Mouse (Mus musculus) heart, postnatal 0 days (tissue): ENCODE data around the gene Cdhr2. TPM values are rescaled to one million over a fixed set of nuclear protein-coding genes. Genes with fewer than 3 reads are reported as not detected.

ENCODE experiments used
- ATAC-seq: fragments of 200-750 bp; cut with Nextera tagmentation; 2 replicates; pipeline ENCODE4 v1.8.0; 2017; ENCODE audit warnings: low read depth, moderate number of reproducible peaks, moderate library complexity; ENCODE audit not compliant: insufficient read depth
- DNase-seq: peaks from one replicate; pipeline ENCODE4 v3.0.0-alpha.2; 2016; ENCODE audit warnings: low spot score
- H3K27ac ChIP-seq: fragments of 300-500 bp; sonication (generic); 2 replicates; pipeline ENCODE4 v1.5.1; 2014; ENCODE audit warnings: low read depth, mild to moderate bottlenecking
- H3K27me3 ChIP-seq: fragments of 300-500 bp; sonication (generic); 2 replicates; pipeline ENCODE4 v1.6.1; 2014; ENCODE audit warnings: low read length, mixed read lengths; ENCODE audit not compliant: control insufficient read depth, insufficient read depth
- H3K36me3 ChIP-seq: fragments of 300-500 bp; sonication (generic); replicated peaks from 2 replicates; pipeline ENCODE4 v1.6.1; 2014; ENCODE audit warnings: low read length, mixed read lengths; ENCODE audit not compliant: control insufficient read depth, insufficient read depth
- H3K4me1 ChIP-seq: fragments of 300-500 bp; sonication (generic); 2 replicates; pipeline ENCODE4 v1.6.1; 2014; ENCODE audit warnings: antibody characterized with exemption; ENCODE audit not compliant: control insufficient read depth, insufficient read depth
- H3K4me2 ChIP-seq: fragments of 300-500 bp; sonication (generic); 2 replicates; pipeline ENCODE4 v1.6.1; 2014; ENCODE audit warnings: low read depth, mild to moderate bottlenecking, low read length, moderate library complexity
- H3K4me3 ChIP-seq: fragments of 300-500 bp; sonication (generic); 2 replicates; pipeline ENCODE4 v1.5.1; 2014; ENCODE audit warnings: low read depth, low read length
- H3K9ac ChIP-seq: fragments of 300-500 bp; sonication (generic); replicated peaks from 2 replicates; pipeline ENCODE4 v1.6.1; 2014; ENCODE audit warnings: low read depth, low read length, mixed read lengths
- H3K9me3 ChIP-seq: fragments of 300-500 bp; sonication (generic); replicated peaks from 2 replicates; pipeline ENCODE4 v1.6.1; 2016; ENCODE audit warnings: low read length; ENCODE audit not compliant: control insufficient read depth
- CTCF ChIP-seq: IDR thresholded peaks from 2 replicates; pipeline ENCODE4 v1.5.1; 2016; ENCODE audit warnings: antibody characterized with exemption, control low read depth, low read depth
- EP300 ChIP-seq: IDR thresholded peaks from 2 replicates; pipeline ENCODE4 v1.6.1; 2016; ENCODE audit warnings: antibody characterized with exemption, low read depth
- WGBS: fragments of 180-500 bp; shearing (Covaris S2); extraction: QIAGEN DNeasy Blood & Tissue Kit; methylation state at CpG from one replicate; pipeline ENCODE4 v1.1.7; 2014; 5-methylcytosine and 5-hydroxymethylcytosine counted together
- polyA plus RNA-seq: library from polyadenylated mRNA; unstranded; fragments of >200 nt; fragmentation: Nextera tagmentation; extraction: Ambion mirVana; gene quantifications from 2 replicates; pipeline ENCODE4 v1.2.1, GENCODE M21; 2015
- total RNA-seq: library from RNA; depleted of rRNA; stranded (reverse); fragments of >200 nt; gene quantifications from 2 replicates; pipeline ENCODE4 v1.2.3, GENCODE M21; 2014; ENCODE audit warnings: low replicate concordance

Cdhr2 gene
- total and polyA plus RNA-seq, 2 experiments from 2014 or later = 0.04 TPM; not detected in 1

DNA sequence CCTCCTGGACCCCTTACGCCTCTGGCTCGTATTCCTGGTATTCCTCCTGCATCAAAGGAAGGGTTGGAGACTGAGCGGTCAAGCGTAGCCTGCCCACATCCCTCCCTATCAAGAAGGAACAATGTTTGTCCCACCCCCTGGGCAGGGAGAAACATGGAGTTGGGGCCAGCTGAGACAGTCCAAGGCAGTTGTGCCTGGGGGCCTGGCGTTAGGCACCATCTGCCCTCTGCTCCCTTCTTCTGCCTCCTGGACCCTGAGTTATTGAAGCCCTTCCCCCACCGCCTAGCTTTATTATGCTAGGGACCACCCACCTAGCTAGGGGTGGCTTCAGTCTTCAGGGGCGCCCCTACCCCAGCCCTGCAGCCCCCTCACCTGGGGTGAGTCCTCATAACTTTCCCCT, 58.2 kb downstream of the Cdhr2 start:
- no peaks in the 10 kb centered on the region for H3K9me3 ChIP-seq
- H3K4me1 ChIP-seq = no peaks in the 10 kb centered on the region; the same call in 1 of the 2 replicates
- no peak overlapping the region for H3K9ac ChIP-seq
- ATAC-seq (no peak), DNase-seq (no peak)
- TF ChIP-seq CTCF (no peak), EP300 (no peak)
- 8% methylated on average over 7 of the region's 7 CpGs for WGBS
- no peak overlapping the region for H3K27ac ChIP-seq
- no peak overlapping the region for H3K4me2 ChIP-seq
- no peak overlapping the region for H3K4me3 ChIP-seq
- H3K36me3 ChIP-seq = no peaks in the 10 kb centered on the region
- H3K27me3 ChIP-seq = peaks cover 66% of the 10 kb centered on the region

GRCm38 (mm10) chr13:54760164-54760795, 59.0 kb downstream of the Cdhr2 start:
- Histone ChIP-seq H3K36me3 (no peaks in the 10 kb centered on the region), H3K9ac (no peak overlapping the region), H3K4me2 (no peak overlapping the region), H3K4me1 (no peaks in the 10 kb centered on the region; the same call in 1 of the 2 replicates), H3K9me3 (no peaks in the 10 kb centered on the region), H3K27ac (no peak overlapping the region), H3K4me3 (no peak overlapping the region), H3K27me3 (peaks cover 71% of the 10 kb centered on the region)
- no peak for ATAC-seq
- WGBS = 45% methylated on average over 8 of the region's 8 CpGs
- TF ChIP-seq CTCF = no peak
- DNase-seq = no peak

DNA sequence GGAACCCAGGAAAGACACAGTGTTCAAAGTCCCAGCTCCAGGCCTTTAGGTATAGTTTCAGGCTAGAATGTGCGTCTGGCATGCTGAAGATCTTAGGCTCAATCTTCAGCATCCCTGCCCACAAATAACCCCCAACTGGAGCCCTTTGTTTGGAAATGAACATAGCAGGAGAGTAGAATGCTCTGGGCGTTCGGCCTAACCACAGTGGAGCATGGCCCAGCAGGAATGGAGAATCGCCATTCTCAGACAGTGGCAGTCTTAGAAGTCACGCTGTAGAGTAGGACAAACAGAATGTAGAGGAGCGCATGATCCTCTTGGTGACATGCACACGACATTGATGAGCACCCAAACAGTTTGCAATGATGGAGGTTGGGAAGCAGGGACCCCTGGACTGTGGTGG, 59.6 kb downstream of the Cdhr2 start:
- Histone ChIP-seq H3K9ac (no peak overlapping the region), H3K9me3 (no peaks in the 10 kb centered on the region), H3K4me3 (no peak overlapping the region), H3K36me3 (no peaks in the 10 kb centered on the region), H3K4me2 (no peak overlapping the region), H3K27ac (no peak overlapping the region), H3K27me3 (peaks cover 74% of the 10 kb centered on the region), H3K4me1 (no peaks in the 10 kb centered on the region; the same call in 1 of the 2 replicates)
- DNase-seq (no peak), ATAC-seq (no peak)
- TF ChIP-seq CTCF = no peak
- TF ChIP-seq EP300 = no peak
- 79% methylated on average over 7 of the region's 7 CpGs for WGBS

GRCm38 (mm10) chr13:54765281-54766191, 64.3 kb downstream of the Cdhr2 start:
- Histone ChIP-seq H3K4me3 (peak overlapping the region; percentile 20), H3K27me3 (peaks cover 51% of the 10 kb centered on the region), H3K9ac (no peak overlapping the region), H3K36me3 (no peaks in the 10 kb centered on the region), H3K9me3 (no peaks in the 10 kb centered on the region), H3K4me1 (no peaks in the 10 kb centered on the region), H3K4me2 (peak overlapping the region; percentile 29), H3K27ac (no peak overlapping the region)
- no peak for TF ChIP-seq EP300
- no peak for TF ChIP-seq CTCF
- no peak for DNase-seq
- no peak for ATAC-seq
- WGBS = 8% methylated on average over 43 of the region's 44 CpGs

GRCm38 (mm10) chr13:54766192-54766768, 65.0 kb downstream of the Cdhr2 start, which contains the start of gene Sncb:
TSS of gene Sncb (minus strand) at chr13:54766595.
- DNase-seq (no peak), ATAC-seq (peak; percentile 30; the same call in 1 of the 2 replicates)
- Histone ChIP-seq H3K9ac (no peak within 1 kb of the TSS), H3K4me2 (peak within 1 kb of the TSS; percentile 29), H3K27me3 (peaks cover 49% of the 10 kb centered on the region), H3K4me1 (no peaks in the 10 kb centered on the region), H3K27ac (no peak within 1 kb of the TSS), H3K9me3 (no peaks in the 10 kb centered on the region), H3K4me3 (peak within 1 kb of the TSS; percentile 20), H3K36me3 (no peaks in the 10 kb centered on the region)
- 3% methylated on average over 30 of the region's 35 CpGs for WGBS
- TF ChIP-seq CTCF (peak; percentile 52), EP300 (no peak)
